Mouse (Mus musculus) kidney, postnatal 4 days (tissue): ENCODE measurements at regions not wholly inside any gene's neighbourhood (a gene's known extent, or its start where the extent isn't known, plus 50 kb on each side); places are given as distances from the start of the nearest gene placed in this dataset.

Experiments
- DNase-seq, 2 experiments: peaks; one replicate each; pipeline ENCODE4 v3.0.0; 2021; ENCODE audit warnings: mixed read lengths in 2 of 2

- DNase-seq: no peak
These were observed 183.5 kb downstream of the Hsfy2 start for GRCm38 (mm10) chr1:56453756-56454155.

GRCm38 (mm10) chr1:56442835-56443234 lies 194.4 kb downstream of the Hsfy2 start:
- no peak for DNase-seq

DNA sequence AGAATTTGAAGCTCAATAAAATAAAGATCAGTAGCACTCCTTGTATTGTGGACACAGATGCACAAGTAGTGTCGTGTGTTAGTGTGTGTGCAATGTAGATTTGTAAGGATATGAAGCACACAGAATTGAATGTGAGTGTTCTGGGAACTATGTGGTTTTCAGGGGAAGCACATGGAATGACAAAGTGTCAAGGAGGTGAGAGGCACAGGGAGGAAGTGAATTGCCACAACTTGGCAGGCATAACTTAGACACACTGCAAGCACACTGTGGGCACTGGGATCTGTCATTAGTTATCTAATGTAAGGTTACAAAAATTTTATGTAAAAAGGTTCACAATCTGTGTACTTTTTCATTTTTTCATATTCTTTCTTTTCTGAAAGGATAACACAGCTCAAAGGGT lies 230.4 kb downstream of the Hsfy2 start:
- DNase-seq: no peak

GRCm38 (mm10) chr1:56403351-56403750 lies 233.9 kb downstream of the Hsfy2 start:
- DNase-seq: no peak

GRCm38 (mm10) chr1:56395832-56396231 lies 241.4 kb downstream of the Hsfy2 start:
- DNase-seq: no peak

- no peak for DNase-seq
These were observed 250.1 kb downstream of the Hsfy2 start for GRCm38 (mm10) chr1:56387086-56387485.

GRCm38 (mm10) chr1:56366319-56366718 lies 270.9 kb downstream of the Hsfy2 start:
- no peak for DNase-seq

DNA sequence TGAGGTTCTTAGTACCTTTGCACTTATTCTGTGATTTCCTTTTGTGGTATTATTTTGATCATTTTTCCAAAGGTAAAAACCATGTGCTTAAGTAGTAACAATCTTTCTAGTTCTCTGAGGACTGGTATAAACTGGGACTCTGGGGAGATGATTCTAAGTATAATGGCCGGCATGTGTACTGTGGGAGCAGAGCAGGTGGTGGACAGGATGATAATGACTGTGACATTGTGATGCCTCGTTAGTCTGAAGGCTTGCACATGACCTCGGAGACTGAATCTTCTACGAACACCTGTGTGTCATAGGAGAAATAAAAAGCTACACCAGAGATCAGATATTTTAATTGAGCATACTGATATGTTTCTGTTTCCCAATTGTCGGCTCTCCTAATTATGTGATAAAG lies 276.4 kb downstream of the Hsfy2 start:
- no peak for DNase-seq

- DNase-seq: no peak
These were observed 290.6 kb downstream of the Hsfy2 start for GRCm38 (mm10) chr1:56346638-56347037.

DNA sequence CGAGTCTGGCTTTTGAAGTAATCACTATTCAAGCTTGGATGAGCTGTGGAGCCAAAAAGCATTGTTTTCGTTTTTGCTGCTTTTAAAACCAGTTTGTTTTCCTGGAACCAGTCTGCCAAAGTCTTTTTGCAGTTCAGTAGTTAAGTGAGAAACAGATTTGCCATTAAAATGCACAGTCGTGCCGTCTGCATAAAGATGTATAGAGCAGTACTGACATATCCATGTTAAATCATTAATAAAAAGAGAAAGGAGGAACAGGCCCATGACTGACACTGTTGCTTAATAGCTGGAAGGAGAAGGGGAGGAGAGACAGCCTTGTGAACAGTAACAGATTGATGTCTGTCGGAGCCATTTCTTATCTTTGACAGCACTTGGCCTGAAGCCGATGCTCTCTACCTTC lies 292.3 kb downstream of the Hsfy2 start:
- DNase-seq: no peak

GRCm38 (mm10) chr1:56327381-56327780 lies 309.9 kb downstream of the Hsfy2 start:
- DNase-seq: no peak

DNA sequence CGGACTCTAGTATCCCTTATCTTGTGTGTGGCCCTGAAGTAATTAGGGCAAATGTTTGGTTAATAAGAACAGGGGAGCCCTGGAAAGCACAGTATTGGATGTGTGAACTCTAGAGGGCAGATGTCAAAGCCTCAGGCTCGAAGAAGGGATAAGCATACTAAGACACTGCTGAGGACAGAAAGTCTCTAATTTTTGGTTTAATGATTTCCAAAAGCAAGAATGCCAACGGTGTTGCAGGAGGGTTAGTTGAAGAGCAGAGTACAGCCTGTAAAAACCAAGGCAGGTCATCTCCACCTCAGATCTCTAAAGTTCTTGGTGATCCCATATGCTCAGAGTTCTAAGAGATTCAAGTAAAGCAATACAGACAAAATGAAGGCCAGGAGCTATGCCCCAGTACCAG lies 328.6 kb downstream of the Hsfy2 start:
- no peak for DNase-seq

DNA sequence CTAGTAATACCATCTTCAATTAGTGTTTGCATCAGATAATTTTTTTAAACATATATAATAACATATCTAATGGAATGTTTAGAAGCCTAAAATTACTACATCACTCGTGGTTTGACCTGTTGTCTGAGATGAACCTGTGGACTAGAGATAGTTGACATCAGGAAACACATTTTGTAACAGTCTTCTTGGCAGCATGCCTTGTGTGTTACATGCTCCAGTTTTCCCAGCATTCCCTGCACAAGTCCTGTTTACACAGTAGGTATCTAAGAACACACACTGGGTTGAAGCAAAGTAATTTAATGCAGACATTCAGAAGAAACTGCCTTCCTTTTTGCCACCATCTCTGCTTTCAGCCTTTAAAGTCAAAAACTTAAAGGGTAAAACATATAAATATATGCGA lies 342.8 kb downstream of the Hsfy2 start:
- no peak for DNase-seq

DNA sequence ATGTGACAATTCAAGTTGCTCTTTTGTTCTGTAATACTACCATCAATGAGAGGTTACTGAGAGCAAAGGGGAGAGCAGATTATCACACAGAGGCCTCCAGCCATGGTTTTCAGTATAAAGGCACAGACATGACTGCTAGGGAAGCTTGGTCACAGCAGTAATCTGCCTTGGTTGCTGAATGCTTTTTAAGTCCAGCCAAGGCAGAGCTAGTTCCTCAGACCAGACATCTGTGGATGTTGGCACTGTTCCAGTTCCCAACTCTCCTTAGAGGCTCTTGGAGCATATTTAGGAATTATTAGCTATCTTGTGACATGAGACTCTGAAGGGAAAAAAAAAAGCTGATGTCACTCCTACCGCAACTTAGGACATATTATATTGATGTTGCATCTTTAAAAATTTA lies 347.5 kb downstream of the Hsfy2 start:
- DNase-seq: peak in 1 of 2 experiments; percentile 18

- DNase-seq: peak in 1 of 2 experiments; percentile 16
These were observed 350.7 kb downstream of the Hsfy2 start for GRCm38 (mm10) chr1:56286386-56287045.

DNA sequence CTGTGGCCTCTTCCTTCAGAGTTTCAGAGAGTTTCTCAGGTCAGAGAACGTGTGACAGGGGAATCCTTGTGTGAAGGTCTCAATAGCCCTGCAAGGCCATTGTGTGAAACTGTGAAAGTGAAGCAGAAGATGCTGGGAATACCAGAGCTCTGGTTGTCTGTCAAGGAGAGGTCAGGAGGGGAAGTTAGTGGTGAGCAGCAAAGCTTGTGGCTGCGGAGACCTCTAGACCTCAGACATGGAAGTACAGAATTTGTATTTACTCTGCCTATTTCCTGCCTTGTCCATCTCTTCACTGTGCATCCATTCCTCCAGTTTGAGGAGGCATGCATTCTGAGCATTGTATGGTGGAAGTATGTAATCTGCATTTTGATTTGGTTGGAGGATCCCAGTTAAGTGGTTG lies 375.5 kb downstream of the Hsfy2 start:
- DNase-seq: no peak

GRCm38 (mm10) chr1:56260759-56261158 lies 376.5 kb downstream of the Hsfy2 start:
- no peak for DNase-seq

DNA sequence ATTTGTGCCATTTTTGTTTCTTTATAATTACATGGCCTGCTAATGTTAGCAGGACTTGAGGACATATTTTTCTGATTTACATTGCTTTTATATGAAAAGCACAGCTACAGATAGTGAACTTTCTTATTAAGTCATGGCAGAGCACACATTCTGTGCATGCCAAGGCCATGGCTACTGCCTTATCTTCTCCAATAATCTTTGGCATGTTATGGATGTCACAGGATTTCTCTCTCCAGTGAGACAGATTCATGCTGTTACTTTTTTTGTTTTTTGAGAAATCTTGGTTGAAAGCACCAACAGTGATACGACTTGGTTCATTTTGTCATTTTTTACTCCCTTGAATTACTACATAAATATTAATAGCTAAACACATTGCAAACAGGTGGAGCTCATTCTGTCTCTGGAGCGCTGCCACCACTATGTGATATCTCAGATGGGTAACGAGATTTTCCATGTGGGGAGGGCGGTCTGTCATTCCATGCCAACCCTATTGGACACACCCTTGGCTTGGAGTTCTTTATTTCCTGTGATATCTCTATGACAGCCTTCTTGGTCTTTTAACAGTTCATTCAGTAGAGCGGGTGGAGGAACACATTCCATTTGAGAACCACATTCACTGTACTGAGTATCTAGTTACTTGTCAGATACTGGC lies 380.3 kb downstream of the Hsfy2 start:
- no peak for DNase-seq

DNA sequence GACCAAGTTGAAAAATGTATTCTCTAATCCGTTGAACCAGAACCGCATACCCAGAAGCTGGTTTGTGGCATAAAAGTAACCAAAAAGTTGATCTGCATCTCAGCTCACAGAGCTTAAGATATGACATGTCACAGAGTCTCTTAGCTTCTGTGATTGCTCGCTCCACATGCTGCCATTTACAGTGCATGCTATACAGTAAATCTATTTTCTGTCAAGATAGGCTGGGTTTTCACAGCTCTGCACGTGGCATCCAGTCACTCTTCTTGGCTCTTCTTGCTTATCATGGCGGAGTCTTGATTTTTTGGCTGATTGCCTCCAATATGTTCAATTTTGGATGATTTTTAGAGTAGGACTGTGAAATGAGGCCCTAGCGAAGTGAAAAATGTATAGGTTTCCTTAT lies 397.5 kb downstream of the Hsfy2 start:
- DNase-seq: no peak

GRCm38 (mm10) chr1:56226314-56227008 lies 410.8 kb downstream of the Hsfy2 start:
- no peak for DNase-seq

DNA sequence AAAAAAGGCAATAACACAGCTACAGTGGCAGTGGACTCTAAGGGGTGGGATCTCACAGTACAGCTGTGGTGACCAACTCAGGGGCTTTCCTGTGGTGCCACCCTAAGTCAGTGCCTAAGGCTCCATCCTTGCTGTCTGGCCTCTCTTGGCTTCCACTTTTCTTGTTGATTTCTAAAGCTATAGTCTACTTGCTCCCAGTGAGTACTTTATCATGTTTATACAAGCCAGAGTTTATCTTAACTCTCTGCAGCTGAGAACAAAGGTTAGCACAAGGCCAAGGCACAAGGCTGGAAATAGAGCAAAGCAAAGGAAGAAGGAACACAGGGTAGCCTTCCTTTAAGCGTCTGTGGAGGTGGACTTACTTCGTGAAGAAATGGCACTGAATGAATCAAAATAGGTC lies 417.5 kb downstream of the Hsfy2 start:
- no peak for DNase-seq

GRCm38 (mm10) chr1:56210712-56211371 lies 426.4 kb downstream of the Hsfy2 start:
- no peak for DNase-seq

- no peak for DNase-seq
These were observed 430.5 kb downstream of the Hsfy2 start for GRCm38 (mm10) chr1:56206615-56207267.
